Mouse (Mus musculus) retina, postnatal 7 days (tissue): ENCODE results near the gene Rps6kc1.
"Not testable (repeated sequence)": the region's sequence is repeated elsewhere in the genome, so short reads cannot be mapped to it uniquely, and the experiment has no call there.

Source experiments
- DNase-seq: peaks from one replicate; pipeline ENCODE4 v3.0.0-alpha.2; 2012; ENCODE audit warnings: low read depth, low spot score

Gene Rps6kc1

GRCm38 (mm10) chr1:190911415-190912123, at the start of gene Rps6kc1:
TSS of gene Rps6kc1 (minus strand) at chr1:190911770.
- peak; percentile 82 for DNase-seq

GRCm38 (mm10) chr1:190958821-190959220, 47.3 kb upstream of the Rps6kc1 start:
- DNase-seq, result no peak

DNA sequence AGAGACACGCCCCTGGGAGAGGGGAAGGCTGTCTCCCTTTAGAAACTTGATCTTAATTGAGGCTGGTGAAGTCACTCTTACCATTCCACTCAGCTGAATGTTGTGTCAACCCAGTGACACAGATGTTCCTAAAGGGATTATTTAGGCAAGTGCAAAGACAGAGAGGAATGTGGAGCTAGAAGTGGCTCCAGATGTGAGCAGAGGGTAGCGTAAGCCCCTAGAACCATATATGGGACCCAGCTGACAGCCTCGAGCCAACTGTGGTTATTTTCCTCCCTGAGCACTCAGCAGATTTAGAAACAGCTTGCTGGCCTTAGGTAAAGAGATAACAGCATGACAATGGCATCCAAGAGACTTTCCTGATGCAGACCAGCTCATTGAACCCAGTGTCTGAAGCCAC, 41.4 kb upstream of the Rps6kc1 start:
- DNase-seq, result no peak

DNA sequence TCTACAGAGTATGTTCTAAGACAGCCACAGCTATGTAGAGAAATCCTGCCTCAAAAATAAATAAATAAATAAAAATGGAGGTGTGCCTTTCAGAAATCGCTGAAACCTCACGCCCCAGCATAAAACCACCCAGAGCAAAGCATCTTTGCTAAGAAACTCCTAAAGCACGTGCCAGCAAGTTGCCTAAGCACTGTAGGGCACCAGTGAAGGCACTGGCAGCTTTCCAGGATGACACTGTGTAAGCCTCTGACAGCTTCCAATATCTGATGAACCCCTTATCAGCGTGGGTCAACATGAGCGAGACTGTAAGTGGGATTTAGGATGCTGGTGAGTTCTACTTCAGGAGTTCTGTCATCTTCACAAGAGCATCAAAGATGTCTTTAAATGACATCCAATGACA, 39.4 kb upstream of the Rps6kc1 start:
- DNase-seq, result no peak

GRCm38 (mm10) chr1:190948846-190949245, 37.3 kb upstream of the Rps6kc1 start:
- no peak for DNase-seq

GRCm38 (mm10) chr1:190948439-190948838, 36.9 kb upstream of the Rps6kc1 start:
- DNase-seq, result no peak

- no peak for DNase-seq
Observed at GRCm38 (mm10) chr1:190947986-190948385, 36.4 kb upstream of the Rps6kc1 start.

DNA sequence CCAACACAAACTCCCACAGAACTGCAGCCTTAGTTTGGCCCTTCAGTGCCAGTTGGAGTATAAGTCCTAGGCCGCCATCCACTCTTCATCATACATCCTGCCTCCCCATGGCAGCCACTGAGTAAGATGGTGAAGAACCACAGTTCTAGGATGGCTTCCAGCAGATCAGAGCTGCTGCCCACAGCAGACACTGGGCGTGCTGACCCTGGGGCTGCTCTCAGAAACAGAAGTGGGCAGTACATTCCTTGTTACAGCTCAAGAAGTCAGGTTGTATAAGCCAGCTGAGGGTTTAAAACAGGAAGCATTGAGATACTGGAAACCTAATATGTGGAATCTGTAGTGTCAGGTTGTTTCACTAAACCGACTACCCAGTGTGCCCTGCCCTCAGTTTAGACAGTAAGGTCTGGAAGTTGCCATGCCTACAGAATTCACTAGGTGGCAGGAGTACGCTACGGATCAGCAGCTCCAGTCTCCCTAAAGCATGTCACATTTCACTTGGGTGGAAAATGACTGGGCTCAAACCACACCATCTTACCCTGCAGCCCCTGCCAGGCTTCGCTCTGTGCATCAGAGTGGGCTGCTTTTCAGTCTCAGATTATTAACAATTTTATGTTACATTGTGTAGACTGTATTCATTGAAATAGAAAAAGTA, 32.7 kb upstream of the Rps6kc1 start:
- peak; percentile 52 for DNase-seq

DNA sequence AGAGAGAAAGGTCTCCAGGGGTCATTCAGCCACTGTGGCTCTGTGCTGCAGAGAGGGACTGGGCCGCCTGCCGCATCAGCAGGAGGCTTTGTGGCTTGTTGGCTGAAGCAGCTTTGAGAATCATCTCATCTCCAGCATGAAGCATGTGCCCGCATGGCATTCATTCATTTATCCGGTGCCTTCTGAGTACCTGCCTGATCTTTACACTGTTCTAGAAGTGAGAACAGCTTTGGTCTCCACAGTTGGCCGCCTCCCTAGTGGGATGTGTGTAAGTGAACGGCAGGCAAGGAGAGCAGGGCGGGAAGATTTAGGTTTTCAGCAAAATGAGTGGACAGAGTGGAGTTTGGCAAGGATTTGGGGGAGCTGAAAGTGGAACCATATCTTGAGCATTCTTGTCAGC, 28.2 kb upstream of the Rps6kc1 start:
- DNase-seq, result no peak

DNA sequence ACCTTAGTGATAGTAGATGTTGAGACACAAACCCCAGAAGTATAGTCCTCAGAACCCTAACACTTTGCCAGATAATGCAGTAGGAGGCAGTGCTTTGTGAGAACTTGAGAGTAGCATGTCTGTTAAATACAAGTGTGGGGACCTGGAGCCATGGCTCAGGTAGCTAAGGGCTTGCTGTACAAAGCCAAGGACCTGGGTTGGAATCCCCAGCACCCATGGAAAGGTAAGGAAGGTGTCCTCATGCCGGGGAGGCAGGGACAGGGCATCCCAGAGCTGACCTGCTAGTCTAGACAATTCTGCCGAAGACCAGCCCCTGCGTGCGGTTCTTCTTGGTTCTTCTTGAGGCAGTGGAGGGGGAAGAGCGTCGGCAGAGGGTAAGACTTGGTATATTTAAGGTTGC, 18.6 kb upstream of the Rps6kc1 start:
- no peak for DNase-seq

GRCm38 (mm10) chr1:190929010-190929695, 17.6 kb upstream of the Rps6kc1 start:
- no peak for DNase-seq

DNA sequence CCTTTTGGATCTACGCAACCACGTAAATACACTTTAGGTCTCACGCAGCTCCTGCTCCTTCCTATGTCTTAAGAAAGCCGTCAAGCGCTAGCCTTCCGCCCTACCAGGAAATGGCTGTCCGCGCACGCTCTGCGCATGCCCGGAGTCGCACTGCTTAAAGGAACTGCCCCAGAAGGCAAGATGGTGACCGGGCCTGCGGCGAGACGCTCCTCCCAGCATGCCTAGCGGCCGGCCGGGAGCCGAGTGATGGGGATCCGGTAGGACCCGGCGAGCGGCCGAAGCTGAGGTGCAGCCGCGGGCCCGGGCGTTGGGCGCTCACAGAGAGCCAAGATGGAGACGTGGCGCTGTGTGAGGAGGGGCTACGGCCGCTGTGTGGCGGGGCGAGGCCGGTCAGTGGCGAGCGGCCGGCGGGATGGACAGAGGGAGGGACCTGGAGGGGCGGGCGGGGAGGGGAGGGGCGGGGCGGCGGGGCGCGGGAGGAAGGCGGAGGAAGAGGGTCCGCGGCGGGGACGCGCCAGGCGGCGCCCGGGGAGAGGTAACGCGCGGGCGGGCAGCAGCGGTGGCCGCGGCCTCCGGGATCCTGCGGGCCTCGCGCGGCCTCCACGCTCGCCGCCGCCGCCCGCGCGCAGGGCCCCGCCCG, 16.9 kb upstream of the Rps6kc1 start:
- DNase-seq, result peak; percentile 97

DNA sequence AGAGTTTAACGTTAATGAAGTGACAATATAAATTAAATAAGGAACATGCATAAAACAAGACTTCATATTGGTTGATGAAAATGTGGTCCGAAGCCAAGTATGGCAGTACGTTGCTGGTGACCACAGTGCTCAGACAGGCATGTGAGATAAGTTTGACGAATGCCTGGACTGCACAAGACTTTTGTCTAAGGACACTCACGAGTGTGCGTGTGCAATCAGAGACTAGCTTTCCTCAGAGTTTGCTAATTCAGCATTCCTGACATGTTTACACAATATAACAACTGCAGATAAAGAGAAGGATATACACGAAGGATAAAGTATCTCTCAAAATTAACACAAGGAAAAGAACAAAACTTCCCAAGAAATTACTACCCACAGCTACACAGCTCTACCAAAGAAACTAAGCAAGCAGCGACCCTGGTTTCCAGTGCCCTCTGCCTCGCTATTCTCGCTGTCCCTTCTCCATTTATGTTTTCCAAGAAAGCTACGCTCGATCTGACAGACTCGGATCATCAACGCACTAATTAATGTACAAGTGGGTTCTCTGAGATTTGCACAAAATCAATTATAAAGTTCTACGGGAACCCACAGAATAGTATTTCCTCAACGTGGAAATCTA, 16.3 kb upstream of the Rps6kc1 start:
- DNase-seq, result no peak

DNA sequence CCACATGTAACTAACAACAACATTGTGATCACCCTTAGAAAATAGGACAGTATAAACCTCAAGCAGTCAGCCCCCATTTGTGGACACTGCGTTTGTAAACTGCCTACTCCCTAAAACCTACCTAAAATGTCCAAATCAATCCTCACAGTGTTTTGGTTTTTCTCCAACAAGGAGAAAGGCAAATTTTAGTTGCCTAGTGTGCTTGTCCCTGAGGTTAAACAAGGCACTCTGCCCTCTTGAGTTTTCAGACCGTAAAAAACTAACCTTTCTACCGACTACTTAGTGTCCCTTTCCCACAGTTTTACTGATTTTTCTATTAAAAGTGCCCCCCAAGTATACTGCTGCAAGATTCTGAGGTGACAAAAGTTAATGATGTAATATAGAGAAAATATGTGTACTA, 15.7 kb upstream of the Rps6kc1 start:
- DNase-seq, result no peak

- not testable (repeated sequence) for DNase-seq
Observed at GRCm38 (mm10) chr1:190924812-190925211, 13.2 kb upstream of the Rps6kc1 start, which contains the start of gene Angel2. TSS of gene Angel2 (plus strand) at chr1:190925112.

- DNase-seq, result no peak
Observed at GRCm38 (mm10) chr1:190919725-190920469, 8.3 kb upstream of the Rps6kc1 start.

DNA sequence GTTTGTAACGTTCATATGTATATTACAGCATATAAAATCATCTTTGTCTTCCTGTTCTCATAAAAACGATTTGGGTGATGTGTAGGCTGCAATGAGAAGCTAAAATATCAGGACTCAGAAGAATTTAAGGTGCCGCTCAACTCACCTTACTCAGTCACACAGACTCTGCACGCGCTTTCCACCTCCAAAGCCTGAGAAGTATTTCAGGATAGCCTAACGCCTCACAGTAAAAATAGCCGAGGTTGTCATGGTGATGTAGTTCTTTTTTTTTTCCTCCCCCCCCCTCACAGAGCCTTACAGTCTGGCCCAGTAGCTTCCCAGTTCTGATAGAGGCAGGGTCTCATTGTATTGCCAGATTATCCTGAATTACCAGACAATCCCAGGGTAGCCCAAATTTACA, 7.4 kb upstream of the Rps6kc1 start:
- no peak for DNase-seq

DNA sequence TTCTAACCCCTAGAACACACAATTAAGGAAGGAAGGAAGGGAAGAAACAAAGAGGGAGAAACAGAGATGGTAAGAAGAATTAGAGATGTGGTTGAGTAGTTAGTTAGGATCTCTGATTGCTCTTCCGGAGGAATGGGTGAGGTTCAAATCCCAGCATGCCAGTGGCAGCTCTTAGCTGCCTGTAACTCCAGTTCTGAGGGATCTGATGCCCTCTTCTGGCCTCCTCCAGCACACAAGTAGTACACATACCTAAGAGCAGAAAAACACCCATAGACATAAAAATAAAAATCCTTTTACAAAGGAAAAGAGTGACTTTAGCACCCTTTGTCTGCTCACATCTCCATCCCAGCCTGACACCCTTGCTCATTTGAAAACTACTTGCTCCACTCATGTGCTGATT, 1.1 kb upstream of the Rps6kc1 start:
- no peak for DNase-seq

- no peak for DNase-seq
Observed at GRCm38 (mm10) chr1:190910836-190911235, 734 bp downstream of the Rps6kc1 start.

DNA sequence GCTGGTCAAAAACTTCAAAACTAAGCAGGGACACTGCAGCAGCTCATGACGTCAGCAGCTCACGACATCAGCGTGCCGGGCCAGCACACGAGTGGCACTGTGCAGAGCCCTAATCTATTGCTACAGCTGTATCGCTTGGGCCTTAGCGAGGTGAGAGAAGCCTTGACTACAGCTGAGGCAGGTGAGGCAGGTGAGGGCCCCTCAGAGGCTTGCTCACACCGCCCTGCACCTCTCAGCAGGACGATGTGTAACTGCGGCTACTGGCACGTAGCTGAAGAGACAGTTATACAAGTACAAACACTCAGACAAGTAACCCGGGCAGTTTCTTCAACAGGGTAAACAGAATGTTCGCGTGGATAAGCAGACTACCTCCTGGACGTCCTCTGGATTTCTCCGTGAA, 6.9 kb downstream of the Rps6kc1 start:
- no peak for DNase-seq

- no peak for DNase-seq
Observed at GRCm38 (mm10) chr1:190904136-190904535, 7.4 kb downstream of the Rps6kc1 start.
